Mouse (Mus musculus) liver, adult (tissue): ENCODE results near the gene Ppp1r16b.

ENCODE experiments used
- GATA4 ChIP-seq: IDR thresholded peaks from 2 replicates; pipeline ENCODE4 v1.6.1; 2014; ENCODE audit warnings: mild to moderate bottlenecking, low read length; ENCODE audit not compliant: insufficient replicate concordance

Gene Ppp1r16b

GRCm38 (mm10) chr2:158658822-158659221 is 6.4 kb upstream of the Ppp1r16b start:
- 0 out of 2 replicates have a peak, but pooled peaks have one; percentile 15 for TF ChIP-seq GATA4

- no peak for TF ChIP-seq GATA4
These were observed 5.9 kb upstream of the Ppp1r16b start for GRCm38 (mm10) chr2:158659346-158659745.

GRCm38 (mm10) chr2:158666071-158666800 is 1.0 kb downstream of the Ppp1r16b start:
- no peak for TF ChIP-seq GATA4

- no peak for TF ChIP-seq GATA4
These were observed 1.9 kb downstream of the Ppp1r16b start for GRCm38 (mm10) chr2:158667022-158667670.

GRCm38 (mm10) chr2:158667671-158668432 is 2.7 kb downstream of the Ppp1r16b start:
- TF ChIP-seq GATA4, result no peak; the same call in 1 of the 2 replicates

- TF ChIP-seq GATA4, result no peak
These were observed 3.3 kb downstream of the Ppp1r16b start for GRCm38 (mm10) chr2:158668433-158669010.

- no peak for TF ChIP-seq GATA4
These were observed 4.3 kb downstream of the Ppp1r16b start for GRCm38 (mm10) chr2:158669199-158670195.

GRCm38 (mm10) chr2:158670571-158670970 is 5.4 kb downstream of the Ppp1r16b start:
- TF ChIP-seq GATA4, result no peak

- peak; percentile 76; the same call in 1 of the 2 replicates for TF ChIP-seq GATA4
These were observed 7.6 kb downstream of the Ppp1r16b start for GRCm38 (mm10) chr2:158672829-158673228.

- TF ChIP-seq GATA4, result no peak
These were observed 8.3 kb downstream of the Ppp1r16b start for GRCm38 (mm10) chr2:158673493-158673892.

GRCm38 (mm10) chr2:158674131-158674530 is 8.9 kb downstream of the Ppp1r16b start:
- no peak for TF ChIP-seq GATA4

- no peak for TF ChIP-seq GATA4
These were observed 9.6 kb downstream of the Ppp1r16b start for GRCm38 (mm10) chr2:158674759-158675158.

GRCm38 (mm10) chr2:158675161-158675560 is 10.0 kb downstream of the Ppp1r16b start:
- no peak for TF ChIP-seq GATA4

GRCm38 (mm10) chr2:158675907-158676533 is 10.8 kb downstream of the Ppp1r16b start:
- no peak for TF ChIP-seq GATA4
